Mouse (Mus musculus) embryonic facial prominence, embryonic 13.5 days (tissue): Measurements from ENCODE around the gene Cpa5. TPM values are rescaled to one million over a fixed set of nuclear protein-coding genes. Genes with fewer than 3 reads are reported as not detected.

Experiments
- ATAC-seq: fragments of 200-750 bp; cut with Nextera tagmentation; 2 replicates; pipeline ENCODE4 v1.8.0; 2017; ENCODE audit warnings: low read depth; ENCODE audit not compliant: insufficient number of reproducible peaks, insufficient read depth, low FRiP score, low TSS enrichment
- H3K27ac ChIP-seq: fragments of 300-500 bp; sonication (generic); 2 replicates; pipeline ENCODE4 v1.5.1; 2015; ENCODE audit warnings: moderate library complexity, mild to moderate bottlenecking, inconsistent platforms
- H3K27me3 ChIP-seq: fragments of 300-500 bp; sonication (generic); 2 replicates; pipeline ENCODE4 v1.6.1; 2015; ENCODE audit warnings: mild to moderate bottlenecking, inconsistent platforms
- H3K36me3 ChIP-seq: fragments of 300-500 bp; sonication (generic); 2 replicates; pipeline ENCODE4 v1.6.1; 2015; ENCODE audit warnings: mild to moderate bottlenecking, inconsistent platforms
- H3K4me1 ChIP-seq: fragments of 300-500 bp; sonication (generic); 2 replicates; pipeline ENCODE4 v1.6.1; 2015; ENCODE audit warnings: inconsistent platforms
- H3K4me2 ChIP-seq: fragments of 300-500 bp; sonication (generic); 2 replicates; pipeline ENCODE4 v1.6.1; 2015; ENCODE audit warnings: moderate library complexity, mild to moderate bottlenecking, inconsistent platforms
- H3K4me3 ChIP-seq: fragments of 300-500 bp; sonication (generic); 2 replicates; pipeline ENCODE4 v1.5.1; 2015; ENCODE audit warnings: mild to moderate bottlenecking, inconsistent platforms
- H3K9ac ChIP-seq: fragments of 300-500 bp; sonication (generic); 2 replicates; pipeline ENCODE4 v1.6.1; 2015; ENCODE audit warnings: mild to moderate bottlenecking, inconsistent platforms
- H3K9me3 ChIP-seq: fragments of 300-500 bp; sonication (generic); 2 replicates; pipeline ENCODE4 v1.6.1; 2016; ENCODE audit warnings: inconsistent platforms
- WGBS: fragments of 180-500 bp; shearing (Covaris S2); methylation state at CpG from one replicate; pipeline ENCODE4 v1.1.7; 2015; ENCODE audit warnings: mixed read lengths; 5-methylcytosine and 5-hydroxymethylcytosine counted together
- polyA plus RNA-seq: library from polyadenylated mRNA; unstranded; fragments of >200 nt; fragmentation: Nextera tagmentation; extraction: Ambion mirVana; gene quantifications from 2 replicates; pipeline ENCODE4 v1.2.1, GENCODE M21; 2015

The Cpa5 gene
- polyA plus RNA-seq, 1 experiment from 2014 or later = 0.28 TPM

DNA sequence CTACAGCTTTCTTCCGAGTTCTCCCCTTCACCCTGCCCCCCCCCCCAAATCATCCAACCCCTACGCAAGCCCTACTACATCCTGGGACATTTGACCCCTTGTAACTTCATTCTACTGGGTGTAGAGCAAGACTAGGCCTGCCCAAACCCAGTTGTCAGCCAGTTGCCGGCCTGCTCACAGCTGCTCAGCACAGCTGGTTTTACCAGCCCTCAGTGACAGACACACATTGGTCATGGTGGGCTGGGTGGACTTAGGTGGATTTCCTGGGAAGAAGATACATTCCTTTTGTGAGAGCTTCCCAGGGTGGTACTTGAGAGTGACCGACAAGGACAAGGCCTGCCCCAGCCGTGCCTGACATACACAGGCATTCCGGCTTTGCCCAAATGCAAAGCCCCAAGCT lies 10.2 kb downstream of the Cpa5 start:
- Histone ChIP-seq H3K27ac (no peak overlapping the region), H3K9ac (no peak overlapping the region), H3K4me1 (peaks cover 40% of the 10 kb centered on the region), H3K36me3 (no peaks in the 10 kb centered on the region), H3K4me3 (no peak overlapping the region), H3K9me3 (no peaks in the 10 kb centered on the region), H3K4me2 (no peak overlapping the region), H3K27me3 (no peaks in the 10 kb centered on the region)
- 80% methylated on average over 6 of the region's 6 CpGs for WGBS
- no peak for ATAC-seq

DNA sequence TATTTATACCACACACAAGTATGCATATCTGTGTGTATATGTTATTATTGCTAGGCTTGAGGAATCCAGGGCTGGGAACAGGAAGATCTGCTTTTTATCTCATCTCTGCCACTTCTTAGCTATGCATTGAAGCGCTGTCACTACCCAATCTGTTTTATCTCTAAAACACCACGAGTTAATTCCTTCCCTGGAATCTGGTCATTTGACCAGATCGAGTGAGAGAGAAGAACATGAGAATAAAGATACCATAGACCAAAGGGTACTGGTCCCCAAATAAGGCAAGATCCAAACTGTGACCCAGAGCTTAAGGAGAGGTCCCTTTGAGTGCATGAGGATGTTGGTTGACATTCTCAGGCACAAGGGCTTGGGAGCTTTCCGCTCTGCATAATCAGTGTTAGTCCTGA lies 11.2 kb downstream of the Cpa5 start:
- H3K9ac ChIP-seq = no peak overlapping the region
- 66% methylated on average over 4 of the region's 4 CpGs for WGBS
- ATAC-seq = no peak
- no peak overlapping the region for H3K27ac ChIP-seq
- no peaks in the 10 kb centered on the region for H3K9me3 ChIP-seq
- H3K4me3 ChIP-seq = no peak overlapping the region
- peaks cover 30% of the 10 kb centered on the region for H3K4me1 ChIP-seq
- H3K4me2 ChIP-seq = no peak overlapping the region
- H3K36me3 ChIP-seq = no peaks in the 10 kb centered on the region
- H3K27me3 ChIP-seq = no peaks in the 10 kb centered on the region

DNA sequence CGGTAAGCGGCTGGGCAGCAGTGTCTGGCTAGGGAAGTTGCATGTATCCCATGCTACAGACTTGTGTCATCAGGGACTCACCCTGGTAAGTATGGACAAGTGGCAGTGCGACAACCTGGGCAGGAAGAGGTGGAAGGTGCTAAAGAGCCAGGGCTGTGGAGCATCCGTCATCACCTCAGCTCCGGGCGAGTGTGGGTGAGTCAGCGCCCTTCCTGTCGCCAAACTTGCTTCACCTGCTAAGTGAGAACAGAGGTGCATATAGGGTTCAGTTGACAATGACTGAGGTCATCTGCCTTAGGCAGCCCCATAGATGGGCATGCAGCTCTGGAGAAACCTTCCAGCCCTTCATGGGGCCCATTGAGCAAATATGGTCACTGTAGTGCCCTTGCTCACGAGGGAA lies 14.0 kb downstream of the Cpa5 start:
- Histone ChIP-seq H3K9me3 (no peaks in the 10 kb centered on the region), H3K4me3 (no peak overlapping the region), H3K4me2 (no peak overlapping the region), H3K27ac (no peak overlapping the region), H3K36me3 (no peaks in the 10 kb centered on the region), H3K27me3 (no peaks in the 10 kb centered on the region), H3K9ac (no peak overlapping the region), H3K4me1 (peaks cover 14% of the 10 kb centered on the region; the same call in 1 of the 2 replicates)
- 91% methylated on average over 9 of the region's 9 CpGs for WGBS
- ATAC-seq = no peak

DNA sequence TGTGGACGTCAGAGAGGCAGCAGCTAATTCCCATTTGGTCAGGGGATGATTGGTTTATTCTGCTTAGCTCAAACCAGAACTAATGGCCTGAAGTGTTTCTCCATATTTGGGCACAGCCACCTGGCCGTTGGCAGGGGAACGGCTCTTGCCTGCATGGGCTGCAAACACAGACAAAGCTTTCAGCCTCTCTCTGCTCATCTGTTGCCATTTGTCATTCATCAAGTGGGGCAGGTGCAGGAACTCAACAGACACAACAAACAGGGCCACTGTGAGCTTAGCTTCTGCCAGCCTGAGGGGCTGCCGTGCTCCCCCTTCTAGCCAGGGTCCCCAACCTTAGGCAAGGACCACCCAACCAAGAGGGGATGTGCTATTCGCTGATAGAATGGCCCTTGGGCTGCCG lies 17.3 kb downstream of the Cpa5 start:
- Histone ChIP-seq H3K4me3 (no peak overlapping the region), H3K4me2 (no peak overlapping the region), H3K9ac (no peak overlapping the region), H3K36me3 (no peaks in the 10 kb centered on the region), H3K27me3 (no peaks in the 10 kb centered on the region), H3K27ac (peak overlapping the region; percentile 9; the same call in 1 of the 2 replicates), H3K4me1 (peaks cover 26% of the 10 kb centered on the region), H3K9me3 (no peaks in the 10 kb centered on the region)
- 0 out of 2 replicates have a peak, but pooled peaks have one; percentile 45 for ATAC-seq
- 33% methylated on average over 6 of the region's 6 CpGs for WGBS

DNA sequence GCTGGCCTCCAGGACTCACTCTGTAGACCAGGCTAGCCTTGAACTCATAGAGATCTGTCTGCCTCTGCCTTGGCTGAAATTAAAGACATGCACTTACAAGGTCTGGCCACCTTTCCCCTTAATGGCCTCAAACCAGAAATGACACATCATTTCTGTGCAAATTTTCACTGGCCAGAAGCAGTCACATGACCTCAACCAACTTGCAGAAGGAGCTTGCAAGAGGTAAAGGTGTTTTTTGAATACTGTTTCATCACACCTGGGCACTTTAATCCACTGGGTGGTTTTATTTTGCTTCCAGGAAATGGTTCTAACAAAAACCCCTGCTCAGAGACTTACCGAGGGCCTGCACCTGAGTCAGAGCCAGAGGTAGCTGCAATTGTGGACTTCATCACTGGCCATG lies 19.2 kb downstream of the Cpa5 start:
- Histone ChIP-seq H3K9me3 (no peaks in the 10 kb centered on the region), H3K27me3 (no peaks in the 10 kb centered on the region), H3K4me3 (no peak overlapping the region), H3K9ac (no peak overlapping the region), H3K4me2 (no peak overlapping the region), H3K36me3 (no peaks in the 10 kb centered on the region), H3K4me1 (peaks cover 26% of the 10 kb centered on the region), H3K27ac (no peak overlapping the region)
- no peak for ATAC-seq
- 93% methylated on average over 1 of the region's 1 CpGs for WGBS

- no peak for ATAC-seq
- Histone ChIP-seq H3K9ac (no peak overlapping the region), H3K27me3 (no peaks in the 10 kb centered on the region), H3K4me1 (peaks cover 36% of the 10 kb centered on the region), H3K27ac (peak overlapping the region; percentile 86), H3K9me3 (no peaks in the 10 kb centered on the region), H3K4me3 (no peak overlapping the region), H3K36me3 (no peaks in the 10 kb centered on the region), H3K4me2 (no peak overlapping the region)
- WGBS = 28% methylated on average over 8 of the region's 8 CpGs
These were observed 24.6 kb downstream of the Cpa5 start for GRCm38 (mm10) chr6:30635361-30635862.

DNA sequence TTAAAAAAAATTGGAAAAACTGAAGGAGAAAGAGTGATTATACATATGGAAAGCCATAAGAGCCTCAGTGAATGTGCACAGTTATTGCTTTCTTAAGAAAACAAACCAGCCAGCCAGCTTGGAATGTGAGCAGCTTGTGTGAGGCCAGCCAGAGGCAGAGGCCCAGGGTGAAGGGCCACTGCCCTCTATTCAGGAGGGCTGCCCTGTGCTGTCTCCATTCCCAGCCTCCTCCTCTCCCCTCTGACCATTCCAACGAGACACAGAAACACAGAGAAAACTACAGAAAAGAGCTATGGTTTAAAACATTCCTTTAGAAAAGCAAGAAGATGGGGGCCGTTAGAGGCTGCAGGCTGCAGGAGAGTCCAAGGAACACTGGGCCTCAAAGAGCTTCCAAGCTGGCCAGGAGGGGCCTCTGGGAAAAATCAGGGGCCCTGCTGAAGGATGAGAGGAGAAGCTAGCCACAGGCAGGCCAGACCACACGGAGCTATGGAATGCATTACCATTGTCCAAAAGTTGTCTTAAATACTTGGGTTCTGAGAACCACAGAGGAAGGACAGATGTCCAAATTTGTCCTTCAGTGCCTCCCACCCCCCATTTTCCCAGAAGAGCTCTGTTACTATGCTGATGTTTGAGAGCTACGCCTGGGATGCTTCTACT lies 25.5 kb downstream of the Cpa5 start:
- ATAC-seq = no peak
- H3K4me1 ChIP-seq = peaks cover 36% of the 10 kb centered on the region
- peak overlapping the region; percentile 86 for H3K27ac ChIP-seq
- H3K27me3 ChIP-seq = no peaks in the 10 kb centered on the region
- no peak overlapping the region for H3K4me2 ChIP-seq
- H3K9me3 ChIP-seq = no peaks in the 10 kb centered on the region
- no peak overlapping the region for H3K4me3 ChIP-seq
- WGBS = 25% methylated on average over 4 of the region's 4 CpGs
- no peak overlapping the region for H3K9ac ChIP-seq
- H3K36me3 ChIP-seq = no peaks in the 10 kb centered on the region

DNA sequence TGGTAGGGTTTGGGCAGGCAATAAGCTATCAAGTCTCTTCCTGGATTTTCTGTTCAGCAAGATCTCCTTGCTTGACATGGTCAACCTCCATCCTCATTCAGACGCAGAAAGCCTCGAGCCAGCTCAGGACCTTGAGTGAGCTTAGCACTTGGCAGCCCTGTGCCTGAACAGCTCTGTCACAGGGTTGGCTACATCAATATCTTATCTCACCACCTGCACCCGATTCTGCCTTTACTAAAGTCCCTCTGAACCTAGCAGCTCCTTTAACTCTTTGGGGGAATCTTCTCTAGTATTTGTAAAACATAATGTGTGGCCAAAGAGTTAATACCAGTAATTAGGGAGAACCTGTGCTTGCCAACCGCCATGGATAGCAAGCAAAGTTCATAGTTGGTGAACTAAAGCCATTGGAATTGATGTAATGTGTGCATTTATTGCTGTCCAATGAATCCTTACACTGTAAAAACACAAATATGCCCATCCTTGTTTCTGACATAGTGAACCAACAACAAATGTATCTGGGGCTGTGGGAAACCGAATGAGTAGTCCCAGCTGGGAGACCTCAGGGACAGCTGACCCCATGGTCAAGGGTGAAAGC lies 28.0 kb downstream of the Cpa5 start, which contains the start of gene Cpa1:
Gene Cpa1, plus strand, starts transcription at position 545 of the 595 bp plus-strand sequence.
- H3K4me3 ChIP-seq = no peak within 1 kb of the TSS
- H3K9me3 ChIP-seq = no peaks in the 10 kb centered on the region
- no peak within 1 kb of the TSS for H3K4me2 ChIP-seq
- no peaks in the 10 kb centered on the region for H3K27me3 ChIP-seq
- WGBS = 84% methylated on average over 5 of the region's 5 CpGs
- H3K36me3 ChIP-seq = no peaks in the 10 kb centered on the region
- ATAC-seq = no peak
- H3K4me1 ChIP-seq = peaks cover 26% of the 10 kb centered on the region
- no peak within 1 kb of the TSS for H3K9ac ChIP-seq
- no peak within 1 kb of the TSS for H3K27ac ChIP-seq

DNA sequence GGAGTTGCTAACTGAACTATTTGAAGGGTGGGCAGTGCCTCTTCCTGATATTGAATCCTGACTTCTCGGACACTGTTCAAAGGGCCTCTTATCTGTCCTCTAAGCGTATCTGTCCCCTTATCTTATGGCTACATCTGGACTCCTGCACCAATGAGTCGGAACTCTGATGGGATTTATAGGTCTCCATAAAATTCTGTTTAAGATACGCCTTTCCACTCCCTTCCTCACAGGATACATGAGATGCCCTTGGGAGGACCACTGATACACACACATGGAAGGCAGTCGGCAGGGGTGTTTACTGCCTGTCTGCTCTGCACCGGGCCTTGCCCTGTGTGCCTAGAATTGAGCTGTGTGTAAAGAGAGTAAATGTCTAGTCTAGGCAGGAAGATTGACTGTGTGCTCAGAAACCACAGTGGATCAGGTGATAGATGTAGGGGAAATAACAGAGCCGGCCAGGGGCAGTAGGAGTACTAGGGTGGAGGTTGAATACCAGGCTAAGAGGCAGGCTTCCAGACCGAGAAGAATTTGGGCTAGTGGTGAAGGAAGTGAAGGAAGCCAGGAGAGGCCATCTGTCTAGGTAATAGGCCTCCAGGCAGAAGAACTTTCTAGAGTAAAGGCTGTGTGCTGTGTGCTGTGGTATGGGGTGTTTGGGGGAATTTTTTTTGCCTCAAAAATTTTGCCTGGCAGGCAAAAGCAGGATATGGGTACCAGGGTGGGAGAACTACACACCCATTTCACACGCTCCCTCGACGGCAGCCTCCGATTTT lies 33.1 kb downstream of the Cpa5 start:
- 0 out of 2 replicates have a peak overlapping the region, but pooled peaks have one; percentile 2 for H3K9ac ChIP-seq
- no peaks in the 10 kb centered on the region for H3K27me3 ChIP-seq
- no peaks in the 10 kb centered on the region for H3K9me3 ChIP-seq
- H3K4me1 ChIP-seq = peaks cover 23% of the 10 kb centered on the region
- WGBS = 56% methylated on average over 12 of the region's 12 CpGs
- H3K27ac ChIP-seq = peak overlapping the region; percentile 77
- no peaks in the 10 kb centered on the region for H3K36me3 ChIP-seq
- 0 out of 2 replicates have a peak, but pooled peaks have one; percentile 45 for ATAC-seq
- no peak overlapping the region for H3K4me2 ChIP-seq
- no peak overlapping the region for H3K4me3 ChIP-seq

DNA sequence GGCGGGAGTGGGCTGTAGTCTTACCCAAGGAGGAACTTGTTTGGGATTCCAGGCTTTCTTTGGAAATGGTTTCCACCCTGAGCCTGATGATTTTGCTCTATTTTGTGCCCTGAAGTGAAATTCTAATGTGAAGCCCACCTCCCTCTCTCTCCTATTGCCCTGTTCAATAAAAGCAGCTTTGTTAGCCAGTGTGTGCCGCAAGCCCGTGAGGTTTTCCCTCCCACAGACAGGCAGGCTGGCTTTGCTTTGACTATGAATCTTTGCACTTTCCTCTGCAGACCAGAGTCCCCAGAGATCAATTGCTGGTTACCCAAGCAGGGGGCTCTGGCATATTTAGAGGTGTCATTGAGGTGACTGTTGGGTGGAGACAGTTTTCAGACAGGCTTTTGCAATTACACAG lies 33.7 kb downstream of the Cpa5 start:
- Histone ChIP-seq H3K4me3 (no peak overlapping the region), H3K9ac (0 out of 2 replicates have a peak overlapping the region, but pooled peaks have one; percentile 2), H3K36me3 (no peaks in the 10 kb centered on the region), H3K27ac (peak overlapping the region; percentile 77), H3K9me3 (no peaks in the 10 kb centered on the region), H3K4me1 (peaks cover 23% of the 10 kb centered on the region), H3K4me2 (no peak overlapping the region), H3K27me3 (no peaks in the 10 kb centered on the region)
- no peak for ATAC-seq
- WGBS = 41% methylated on average over 3 of the region's 3 CpGs

- no peak overlapping the region for H3K4me2 ChIP-seq
- no peak for ATAC-seq
- H3K36me3 ChIP-seq = no peaks in the 10 kb centered on the region
- no peak overlapping the region for H3K9ac ChIP-seq
- no peaks in the 10 kb centered on the region for H3K9me3 ChIP-seq
- WGBS = 76% methylated on average over 6 of the region's 6 CpGs
- no peaks in the 10 kb centered on the region for H3K27me3 ChIP-seq
- H3K27ac ChIP-seq = 0 out of 2 replicates have a peak overlapping the region, but pooled peaks have one; percentile 77
- H3K4me1 ChIP-seq = peaks cover 29% of the 10 kb centered on the region
- H3K4me3 ChIP-seq = no peak overlapping the region
These were observed 34.6 kb downstream of the Cpa5 start for GRCm38 (mm10) chr6:30645379-30645778.
